Mouse (Mus musculus) ES-E14 (cell line): Measurements from ENCODE around the gene Znhit1. TPM values are rescaled to one million over a fixed set of nuclear protein-coding genes. Genes with fewer than 3 reads are reported as not detected.

Source experiments
- DNase-seq: peaks from one replicate; pipeline ENCODE4 v3.0.0-alpha.2; 2013; ENCODE audit warnings: low read depth, low spot score
- H3K27ac ChIP-seq: 2 replicates; pipeline ENCODE4 v1.5.1; 2012; ENCODE audit warnings: low read depth, mild to moderate bottlenecking, low read length, moderate library complexity, mixed read lengths; ENCODE audit not compliant: poor library complexity, insufficient read depth, severe bottlenecking
- H3K36me3 ChIP-seq: 2 replicates; pipeline ENCODE4 v1.6.1; 2012; ENCODE audit warnings: mild to moderate bottlenecking, low read length, moderate library complexity, mixed read lengths; ENCODE audit not compliant: control insufficient read depth, poor library complexity, insufficient read depth, severe bottlenecking
- H3K4me1 ChIP-seq, 2 experiments: fragments of 150-350 bp in 1 of 2; sonication (generic) in 1 of 2; 2 replicates each; pipeline ENCODE4 v1.6.1; 2012; ENCODE audit warnings: low read length in 2 of 2, mild to moderate bottlenecking in 1 of 2, mixed read lengths in 1 of 2; ENCODE audit not compliant: control insufficient read depth in 2 of 2, insufficient read depth in 2 of 2, poor library complexity in 1 of 2
- H3K4me3 ChIP-seq, 2 experiments: fragments of 150-350 bp in 1 of 2; sonication (generic) in 1 of 2; 2 replicates each; pipeline ENCODE4 v1.5.1; 2012; ENCODE audit warnings: low read length in 2 of 2, low read depth in 1 of 2, mild to moderate bottlenecking in 1 of 2, mixed read lengths in 1 of 2; ENCODE audit not compliant: insufficient read depth in 1 of 2, poor library complexity in 1 of 2, severe bottlenecking in 1 of 2
- H3K9ac ChIP-seq: 2 replicates; pipeline ENCODE4 v1.6.1; 2012; ENCODE audit warnings: low read depth, mild to moderate bottlenecking, low read length, mixed read lengths; ENCODE audit not compliant: poor library complexity, insufficient read depth, severe bottlenecking
- H3K9me3 ChIP-seq: fragments of 150-350 bp; sonication (generic); 2 replicates; pipeline ENCODE4 v1.6.1; 2012; ENCODE audit warnings: low read depth, mild to moderate bottlenecking, low read length; ENCODE audit not compliant: control insufficient read depth, insufficient read depth
- CHD2 ChIP-seq: IDR thresholded peaks from 2 replicates; pipeline ENCODE4 v1.6.1; 2014; ENCODE audit warnings: mild to moderate bottlenecking, low read depth, low read length, inconsistent platforms
- HCFC1 ChIP-seq: IDR thresholded peaks from 2 replicates; pipeline ENCODE4 v1.6.1; 2012; ENCODE audit warnings: low read length, inconsistent platforms, borderline replicate concordance; ENCODE audit not compliant: insufficient read depth
- MAFK ChIP-seq: IDR thresholded peaks from 2 replicates; pipeline ENCODE4 v1.6.1; 2014; ENCODE audit warnings: mild to moderate bottlenecking, low read depth, low read length, inconsistent platforms; ENCODE audit not compliant: insufficient read depth
- ZC3H11A ChIP-seq: IDR thresholded peaks from 2 replicates; pipeline ENCODE4 v1.6.1; 2012; ENCODE audit warnings: low read depth, mild to moderate bottlenecking, inconsistent platforms, low read length, borderline replicate concordance
- ZNF384 ChIP-seq: IDR thresholded peaks from 2 replicates; pipeline ENCODE4 v1.6.1; 2012; ENCODE audit warnings: low read depth, low read length, inconsistent platforms
- in situ Hi-C, 2 experiments: fragments of 600-800 bp; cut with MboI; formaldehyde crosslinking; loops; one replicate each; pipeline ENCODE4 v1.15.1; 2025; ENCODE audit warnings: low sequenced_read_pairs in 2 of 2, inconsistent platforms in 1 of 2; ENCODE audit not compliant: unreplicated experiment in 2 of 2
- total RNA-seq: library from RNA; depleted of rRNA; stranded (reverse); fragments of 300-350 nt; gene quantifications from 2 replicates; pipeline ENCODE4 v1.2.3, GENCODE M21; 2012

Gene Znhit1
- total RNA-seq, 1 experiment: 46.0 TPM

GRCm38 (mm10) chr5:136960053-136960452 is 27.8 kb downstream of the Znhit1 start:
- H3K36me3 ChIP-seq: peaks cover 20% of the 10 kb centered on the region
- in situ Hi-C loops: no loop called here
- TF ChIP-seq ZC3H11A (no peak), ZNF384 (no peak), HCFC1 (no peak), MAFK (no peak), CHD2 (no peak)
- peaks cover 11 to 13% of the 10 kb centered on the region in 2 experiments; a peak in 3 of 4 replicates for H3K4me1 ChIP-seq
- H3K4me3 ChIP-seq: no peak overlapping the region
- no peak for DNase-seq
- no peak overlapping the region for H3K27ac ChIP-seq
- H3K9ac ChIP-seq: no peak overlapping the region
- no peaks in the 10 kb centered on the region for H3K9me3 ChIP-seq

- no peak for DNase-seq
- peaks cover 11 to 14% of the 10 kb centered on the region in 2 experiments; a peak in 3 of 4 replicates for H3K4me1 ChIP-seq
- H3K27ac ChIP-seq: no peak overlapping the region
- no peaks in the 10 kb centered on the region for H3K9me3 ChIP-seq
- H3K9ac ChIP-seq: no peak overlapping the region; the same call in 1 of the 2 replicates
- no peak for TF ChIP-seq HCFC1
- TF ChIP-seq MAFK: no peak
- no peak for TF ChIP-seq CHD2
- H3K36me3 ChIP-seq: peaks cover 13% of the 10 kb centered on the region
- H3K4me3 ChIP-seq: no peak overlapping the region
- in situ Hi-C loops: no loop called here
Measured at GRCm38 (mm10) chr5:136958991-136959605, 28.7 kb downstream of the Znhit1 start.

- H3K27ac ChIP-seq: no peak overlapping the region
- DNase-seq: no peak
- in situ Hi-C loops: no loop called here
- peaks cover 8 to 9% of the 10 kb centered on the region in 2 experiments; a peak in 2 of 4 replicates for H3K4me1 ChIP-seq
- TF ChIP-seq ZNF384: no peak
- H3K9ac ChIP-seq: no peak overlapping the region
- H3K36me3 ChIP-seq: peaks cover 1% of the 10 kb centered on the region; the same call in 1 of the 2 replicates
- H3K4me3 ChIP-seq: no peak overlapping the region
- no peaks in the 10 kb centered on the region for H3K9me3 ChIP-seq
Measured at GRCm38 (mm10) chr5:136957250-136957649, 30.6 kb downstream of the Znhit1 start.

- H3K4me1 ChIP-seq: peaks cover 4 to 19% of the 10 kb centered on the region in 2 experiments; a peak in 3 of 4 replicates
- no peak overlapping the region for H3K27ac ChIP-seq
- DNase-seq: no peak
- no peaks in the 10 kb centered on the region for H3K9me3 ChIP-seq
- in situ Hi-C loops: no loop called here
- no peak overlapping the region for H3K4me3 ChIP-seq
- H3K9ac ChIP-seq: no peak overlapping the region
- H3K36me3 ChIP-seq: peaks cover 1% of the 10 kb centered on the region; the same call in 1 of the 2 replicates
- no peak for TF ChIP-seq CHD2
- TF ChIP-seq ZNF384: no peak
- no peak for TF ChIP-seq HCFC1
- no peak for TF ChIP-seq ZC3H11A
- no peak for TF ChIP-seq MAFK
Measured at GRCm38 (mm10) chr5:136955622-136956021, 32.2 kb downstream of the Znhit1 start.

- H3K36me3 ChIP-seq: peaks cover 1% of the 10 kb centered on the region; the same call in 1 of the 2 replicates
- peaks cover 4 to 19% of the 10 kb centered on the region in 2 experiments; a peak in 3 of 4 replicates for H3K4me1 ChIP-seq
- H3K27ac ChIP-seq: peak overlapping the region; percentile 11; the same call in 1 of the 2 replicates
- TF ChIP-seq ZNF384 (peak; percentile 91), MAFK (no peak)
- H3K9ac ChIP-seq: peak overlapping the region; percentile 77
- in situ Hi-C loops: no loop called here
- no peak for DNase-seq
- H3K4me3 ChIP-seq: peak overlapping the region; percentile 84 to 95
- no peaks in the 10 kb centered on the region for H3K9me3 ChIP-seq
Measured at GRCm38 (mm10) chr5:136953440-136953951, 34.3 kb downstream of the Znhit1 start.
